Mouse (Mus musculus) large intestine, adult 2 months (tissue): ENCODE results near the gene Atp4a. TPM values are rescaled to one million over a fixed set of nuclear protein-coding genes. Genes with fewer than 3 reads are reported as not detected.

Experiments
- polyA plus RNA-seq: library from polyadenylated mRNA; depleted of rRNA; stranded (reverse); fragments of >200 nt; gene quantifications from 2 replicates; pipeline ENCODE4 v1.2.3, GENCODE M21; 2012; rRNA removed

Atp4a gene
- polyA plus RNA-seq, 1 experiment: 1.2 TPM

Other genes starting within 250 kb of the Atp4a start
- 1.6 and 7.7 TPM in 2 replicates for gene Prodh2, start 218.6 kb upstream of the Atp4a start, polyA plus RNA-seq
- gene Arhgap33, start 177.1 kb upstream of the Atp4a start, polyA plus RNA-seq: 5.1 and 9.4 TPM in 2 replicates
- gene Hspb6, start 160.0 kb upstream of the Atp4a start, polyA plus RNA-seq: 84.8 and 94.7 TPM in 2 replicates
- gene Proser3, start 159.9 kb upstream of the Atp4a start, polyA plus RNA-seq: 4.3 and 7.3 TPM in 2 replicates
- gene Lin37, start 152.4 kb upstream of the Atp4a start, polyA plus RNA-seq: 44.9 and 45.8 TPM in 2 replicates
- 46.2 and 48.2 TPM in 2 replicates for gene U2af1l4, start 148.9 kb upstream of the Atp4a start, polyA plus RNA-seq
- 2.1 TPM in 2 replicates for gene Gm49396, start 148.9 kb upstream of the Atp4a start, polyA plus RNA-seq
- 186 and 239 TPM in 2 replicates for gene Psenen, start 148.6 kb upstream of the Atp4a start, polyA plus RNA-seq
- 9.2 and 10.3 TPM in 2 replicates for gene Igflr1, start 146.8 kb upstream of the Atp4a start, polyA plus RNA-seq
- gene Kmt2b, start 123.5 kb upstream of the Atp4a start, polyA plus RNA-seq: 31.5 and 37.2 TPM in 2 replicates
- gene Zbtb32, start 113.3 kb upstream of the Atp4a start, polyA plus RNA-seq: 2.1 and 2.2 TPM in 2 replicates
- 6.7 and 8.0 TPM in 2 replicates for gene Upk1a, start 99.4 kb upstream of the Atp4a start, polyA plus RNA-seq
- gene Cox6b1, start 86.1 kb upstream of the Atp4a start, polyA plus RNA-seq: 933 and 1,035 TPM in 2 replicates
- not detected in 2 replicates for gene Etv2, start 76.4 kb upstream of the Atp4a start, polyA plus RNA-seq
- 52.1 and 56.3 TPM in 2 replicates for gene Rbm42, start 61.9 kb upstream of the Atp4a start, polyA plus RNA-seq
- gene Haus5, start 47.2 kb upstream of the Atp4a start, polyA plus RNA-seq: 10.0 and 12.7 TPM in 2 replicates
- gene Pmis2, start 40.6 kb upstream of the Atp4a start, polyA plus RNA-seq: not detected in 2 replicates
- gene 2200002J24Rik, start 13.3 kb upstream of the Atp4a start, polyA plus RNA-seq: 0.79 and 1.9 TPM in 2 replicates
- 227 and 258 TPM in 2 replicates for gene Tmem147, start 17.3 kb downstream of the Atp4a start, polyA plus RNA-seq
- gene Gapdhs, start 31.5 kb downstream of the Atp4a start, polyA plus RNA-seq: not detected in 2 replicates
- 0.69 and 0.73 TPM in 2 replicates for gene Sbsn, start 39.3 kb downstream of the Atp4a start, polyA plus RNA-seq
- gene Dmkn, start 51.5 kb downstream of the Atp4a start, polyA plus RNA-seq: 3.4 and 4.9 TPM in 2 replicates
- gene Krtdap, start 75.7 kb downstream of the Atp4a start, polyA plus RNA-seq: 0.41 TPM in 1 of 2 replicates, not detected in the other
- 11.1 and 13.6 TPM in 2 replicates for gene Ffar2, start 111.6 kb downstream of the Atp4a start, polyA plus RNA-seq
- gene Ffar3, start 144.0 kb downstream of the Atp4a start, polyA plus RNA-seq: 1.6 and 2.7 TPM in 2 replicates
- 1.5 TPM in 2 replicates for gene Ffar1, start 149.4 kb downstream of the Atp4a start, polyA plus RNA-seq
- 15.1 and 20.1 TPM in 2 replicates for gene Cd22, start 168.1 kb downstream of the Atp4a start, polyA plus RNA-seq
- gene Mag, start 202.7 kb downstream of the Atp4a start, polyA plus RNA-seq: 0.51 and 1.2 TPM in 2 replicates
- gene Hamp2, start 212.5 kb downstream of the Atp4a start, polyA plus RNA-seq: 0.61 and 0.71 TPM in 2 replicates
- 1.7 and 3.2 TPM in 2 replicates for gene Hamp, start 231.8 kb downstream of the Atp4a start, polyA plus RNA-seq
- 55.1 and 74.9 TPM in 2 replicates for gene Usf2, start 244.6 kb downstream of the Atp4a start, polyA plus RNA-seq